Mouse (Mus musculus) spleen, adult 2 months (tissue): ENCODE data around the gene Fndc3a. TPM values are rescaled to one million over a fixed set of nuclear protein-coding genes. Genes with fewer than 3 reads are reported as not detected.

Experiments
- DNase-seq, 2 experiments: peaks; one replicate each; pipeline versions ENCODE4 v3.0.0 to v3.0.0-alpha.2; 2012 to 2021; ENCODE audit warnings: low spot score in 2 of 2, low read depth in 1 of 2
- H3K27ac ChIP-seq: fragments of 200-500 bp; 2 replicates; pipeline ENCODE4 v1.5.1; 2012; ENCODE audit warnings: low read length, inconsistent platforms; ENCODE audit not compliant: insufficient read depth
- H3K27me3 ChIP-seq: fragments of 200-500 bp; 2 replicates; pipeline ENCODE4 v1.6.1; 2012; ENCODE audit warnings: mild to moderate bottlenecking, moderate library complexity, low read length, inconsistent platforms; ENCODE audit not compliant: control insufficient read depth, insufficient read depth
- H3K36me3 ChIP-seq: fragments of 200-500 bp; 2 replicates; pipeline ENCODE4 v1.6.1; 2012; ENCODE audit warnings: mild to moderate bottlenecking, low read length, inconsistent platforms; ENCODE audit not compliant: control insufficient read depth, insufficient read depth
- H3K4me1 ChIP-seq: fragments of 200-500 bp; 2 replicates; pipeline ENCODE4 v1.6.1; 2011; ENCODE audit warnings: inconsistent platforms; ENCODE audit not compliant: control insufficient read depth, insufficient read depth, insufficient read length
- H3K4me3 ChIP-seq: fragments of 200-500 bp; 2 replicates; pipeline ENCODE4 v1.5.1; 2011; ENCODE audit warnings: mild to moderate bottlenecking, inconsistent platforms; ENCODE audit not compliant: insufficient read depth, insufficient read length; ENCODE audit errors: extremely low read depth
- CTCF ChIP-seq: fragments of 200-500 bp; IDR thresholded peaks from 2 replicates; pipeline ENCODE4 v1.5.1; 2011; ENCODE audit warnings: mild to moderate bottlenecking, inconsistent platforms; ENCODE audit not compliant: insufficient read depth, insufficient read length, insufficient replicate concordance; ENCODE audit errors: extremely low read depth
- POLR2A ChIP-seq: fragments of 200-500 bp; IDR thresholded peaks from 2 replicates; pipeline ENCODE4 v1.6.1; 2011; ENCODE audit warnings: low read depth, low read length, inconsistent platforms
- WGBS: fragments of 180-500 bp; shearing (Covaris S2); methylation state at CpG from one replicate; pipeline ENCODE4 v1.1.7; 2018; 5-methylcytosine and 5-hydroxymethylcytosine counted together
- polyA plus RNA-seq: library from polyadenylated mRNA; depleted of rRNA; stranded (reverse); fragments of >200 nt; gene quantifications from 2 replicates; pipeline ENCODE4 v1.2.3, GENCODE M21; 2012

The Fndc3a gene
- polyA plus RNA-seq, 1 experiment = 22.2 TPM

DNA sequence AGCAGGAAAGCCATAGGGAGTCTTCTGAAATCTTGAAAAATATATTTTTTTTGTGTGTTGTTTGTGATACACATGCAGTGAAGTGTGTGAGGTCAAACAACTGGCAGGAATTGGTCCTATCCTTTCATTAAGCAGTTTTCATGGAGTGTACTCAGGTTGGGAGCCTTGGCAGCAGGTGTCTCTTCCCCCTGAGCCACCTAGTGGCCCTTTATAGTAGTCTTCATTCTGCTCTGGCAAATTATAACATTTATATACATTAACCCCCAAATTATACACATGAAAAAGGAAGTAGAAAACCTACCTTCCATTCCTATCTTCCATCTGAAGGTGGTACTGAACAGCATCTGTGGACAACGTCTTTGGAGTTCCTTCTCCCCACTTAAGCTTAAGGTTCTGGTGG is 154.0 kb downstream of the Fndc3a start:
- Histone ChIP-seq H3K36me3 (peaks cover 28% of the 10 kb centered on the region), H3K27ac (no peak overlapping the region), H3K4me3 (no peak overlapping the region), H3K4me1 (no peaks in the 10 kb centered on the region), H3K27me3 (no peaks in the 10 kb centered on the region)
- TF ChIP-seq CTCF = no peak
- TF ChIP-seq POLR2A = no peak
- DNase-seq = no peak
- 83% methylated on average over 1 of the region's 1 CpGs for WGBS

DNA sequence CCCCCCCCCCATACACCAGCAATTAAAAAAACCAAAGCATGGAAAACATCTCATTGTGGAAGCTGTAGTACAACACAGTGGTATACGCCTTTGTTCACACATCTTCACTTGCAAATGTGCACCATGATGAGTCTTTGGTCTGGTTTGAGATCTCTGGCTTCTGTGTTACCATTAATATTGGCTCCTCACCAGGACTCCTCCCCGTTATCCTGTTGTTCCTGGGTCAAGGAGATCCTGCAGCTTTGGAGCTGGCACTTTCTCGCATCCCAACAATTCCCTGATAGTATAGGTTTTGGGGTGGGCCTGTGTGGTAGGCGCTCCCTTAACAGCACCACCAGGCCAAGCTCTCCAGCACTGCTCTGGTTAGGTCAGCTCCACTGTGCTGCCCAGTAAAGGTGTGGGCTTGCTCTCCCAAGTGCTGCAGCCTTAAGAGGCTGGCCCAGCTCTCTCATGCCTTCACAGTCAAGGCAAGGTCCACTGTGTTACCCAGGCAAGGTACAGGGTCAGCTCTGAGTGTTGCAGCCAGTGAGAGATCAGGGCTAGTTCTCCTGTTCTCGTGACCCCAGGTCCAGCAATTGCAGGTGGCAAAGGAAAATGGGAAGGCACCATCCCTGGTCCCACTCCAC is 173.3 kb downstream of the Fndc3a start:
- TF ChIP-seq POLR2A (no peak), CTCF (no peak)
- Histone ChIP-seq H3K4me3 (no peak overlapping the region), H3K36me3 (peaks cover 10% of the 10 kb centered on the region), H3K27me3 (peaks cover 10% of the 10 kb centered on the region), H3K4me1 (peaks cover 7% of the 10 kb centered on the region), H3K27ac (no peak overlapping the region)
- WGBS = 95% methylated on average over 5 of the region's 5 CpGs
- DNase-seq = no peak

GRCm38 (mm10) chr14:72533862-72534261 is 175.9 kb downstream of the Fndc3a start:
- Histone ChIP-seq H3K27ac (no peak overlapping the region), H3K36me3 (peaks cover 1% of the 10 kb centered on the region), H3K4me1 (peaks cover 7% of the 10 kb centered on the region), H3K27me3 (peaks cover 12% of the 10 kb centered on the region), H3K4me3 (no peak overlapping the region)
- no peak for DNase-seq
- WGBS = 88% methylated on average over 7 of the region's 7 CpGs
- TF ChIP-seq POLR2A = no peak
- TF ChIP-seq CTCF = no peak

GRCm38 (mm10) chr14:72532028-72532917 is 177.5 kb downstream of the Fndc3a start:
- 3% methylated on average over 54 of the region's 54 CpGs for WGBS
- no peak for DNase-seq
- H3K4me3 ChIP-seq = peak overlapping the region; percentile 31; the same call in 1 of the 2 replicates

GRCm38 (mm10) chr14:72527126-72527525 is 182.7 kb downstream of the Fndc3a start:
- TF ChIP-seq CTCF (no peak), POLR2A (no peak)
- H3K27me3 ChIP-seq = peaks cover 6% of the 10 kb centered on the region
- H3K27ac ChIP-seq = no peak overlapping the region
- WGBS = 100% methylated on average over 1 of the region's 1 CpGs
- H3K4me1 ChIP-seq = peaks cover 2% of the 10 kb centered on the region
- H3K36me3 ChIP-seq = no peaks in the 10 kb centered on the region
- DNase-seq = no peak
- H3K4me3 ChIP-seq = no peak overlapping the region

More at GRCm38 (mm10) chr14:72532028-72532917, 177.5 kb downstream of the Fndc3a start:
- Histone ChIP-seq H3K4me1 (peaks cover 7% of the 10 kb centered on the region), H3K27me3 (peaks cover 12% of the 10 kb centered on the region), H3K36me3 (no peaks in the 10 kb centered on the region), H3K27ac (no peak overlapping the region)
- TF ChIP-seq POLR2A (no peak), CTCF (no peak)

- no peaks in the 10 kb centered on the region for H3K36me3 ChIP-seq
Observed at GRCm38 (mm10) chr14:72519561-72519960, 190.2 kb downstream of the Fndc3a start.

More at GRCm38 (mm10) chr14:72519561-72519960, 190.2 kb downstream of the Fndc3a start:
- TF ChIP-seq CTCF (no peak), POLR2A (no peak)
- Histone ChIP-seq H3K27ac (no peak overlapping the region), H3K4me3 (no peak overlapping the region), H3K27me3 (no peaks in the 10 kb centered on the region), H3K4me1 (no peaks in the 10 kb centered on the region)
- 69% methylated on average over 2 of the region's 2 CpGs for WGBS
- no peak for DNase-seq
